Mouse (Mus musculus) heart, embryonic 12.5 days (tissue): ENCODE measurements at regions not wholly inside any gene's neighbourhood (a gene's known extent, or its start where the extent isn't known, plus 50 kb on each side); places are given as distances from the start of the nearest gene placed in this dataset.

ENCODE experiments used
- ATAC-seq: fragments of 200-750 bp; cut with Nextera tagmentation; 2 replicates; pipeline ENCODE4 v1.8.0; 2017; ENCODE audit warnings: moderate TSS enrichment, moderate library complexity; ENCODE audit not compliant: insufficient number of reproducible peaks, low FRiP score
- H3K27ac ChIP-seq: fragments of 300-500 bp; sonication (generic); 2 replicates; pipeline ENCODE4 v1.5.1; 2016; ENCODE audit warnings: mild to moderate bottlenecking, moderate library complexity; ENCODE audit not compliant: poor library complexity, severe bottlenecking
- H3K27me3 ChIP-seq: fragments of 300-500 bp; sonication (generic); replicated peaks from 2 replicates; pipeline ENCODE4 v1.6.1; 2016; ENCODE audit warnings: mild to moderate bottlenecking, moderate library complexity
- H3K36me3 ChIP-seq: fragments of 300-500 bp; sonication (generic); 2 replicates; pipeline ENCODE4 v1.6.1; 2016; ENCODE audit warnings: mild to moderate bottlenecking, moderate library complexity
- H3K4me1 ChIP-seq: fragments of 300-500 bp; sonication (generic); replicated peaks from 2 replicates; pipeline ENCODE4 v1.6.1; 2016; ENCODE audit warnings: mild to moderate bottlenecking
- H3K4me2 ChIP-seq: fragments of 300-500 bp; sonication (generic); 2 replicates; pipeline ENCODE4 v1.6.1; 2016; ENCODE audit warnings: mild to moderate bottlenecking, moderate library complexity
- H3K4me3 ChIP-seq: fragments of 300-500 bp; sonication (generic); 2 replicates; pipeline ENCODE4 v1.5.1; 2016; ENCODE audit warnings: mild to moderate bottlenecking
- H3K9ac ChIP-seq: fragments of 300-500 bp; sonication (generic); 2 replicates; pipeline ENCODE4 v1.6.1; 2016; ENCODE audit warnings: mild to moderate bottlenecking, moderate library complexity
- H3K9me3 ChIP-seq: fragments of 300-500 bp; sonication (generic); replicated peaks from 2 replicates; pipeline ENCODE4 v1.6.1; 2016; ENCODE audit warnings: mild to moderate bottlenecking, moderate library complexity
- WGBS: fragments of 180-500 bp; shearing (Covaris S2); methylation state at CpG from one replicate; pipeline ENCODE4 v1.1.7; 2016; 5-methylcytosine and 5-hydroxymethylcytosine counted together

- Histone ChIP-seq H3K9me3 (no peaks in the 10 kb centered on the region), H3K9ac (no peak overlapping the region), H3K4me2 (no peak overlapping the region), H3K27me3 (no peaks in the 10 kb centered on the region), H3K4me3 (no peak overlapping the region), H3K36me3 (no peaks in the 10 kb centered on the region), H3K27ac (no peak overlapping the region), H3K4me1 (peaks cover 5% of the 10 kb centered on the region)
- 73% methylated on average over 5 of the region's 5 CpGs for WGBS
- ATAC-seq = no peak
These were observed 118.7 kb upstream of the Tsc22d2 start for GRCm38 (mm10) chr3:58295810-58296209.

DNA sequence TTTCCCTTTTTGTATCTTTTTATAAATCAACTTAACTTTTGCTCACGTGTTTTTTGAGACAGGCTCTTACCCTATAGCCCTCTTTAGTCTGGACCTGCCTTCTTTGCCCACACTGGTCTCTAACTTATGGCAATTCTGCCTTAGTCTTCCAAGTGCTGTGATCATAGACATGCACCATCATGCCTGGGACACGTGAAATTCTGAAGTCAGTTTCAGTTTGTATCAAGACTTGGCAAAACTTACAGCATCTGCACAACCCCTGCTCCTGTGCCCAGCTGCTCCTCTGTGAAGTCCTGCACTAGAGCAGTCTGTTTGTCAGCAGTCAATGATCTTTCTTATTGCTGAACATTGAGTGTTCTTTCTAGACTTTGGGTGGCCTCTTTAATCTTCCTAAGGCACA is 114.3 kb upstream of the Tsc22d2 start:
- H3K27ac ChIP-seq = no peak overlapping the region
- H3K27me3 ChIP-seq = no peaks in the 10 kb centered on the region
- H3K9me3 ChIP-seq = no peaks in the 10 kb centered on the region
- ATAC-seq = no peak
- no peak overlapping the region for H3K4me2 ChIP-seq
- no peak overlapping the region for H3K9ac ChIP-seq
- WGBS = 68% methylated on average over 2 of the region's 2 CpGs
- peaks cover 14% of the 10 kb centered on the region; the same call in 1 of the 2 replicates for H3K4me1 ChIP-seq
- H3K4me3 ChIP-seq = no peak overlapping the region
- H3K36me3 ChIP-seq = no peaks in the 10 kb centered on the region

DNA sequence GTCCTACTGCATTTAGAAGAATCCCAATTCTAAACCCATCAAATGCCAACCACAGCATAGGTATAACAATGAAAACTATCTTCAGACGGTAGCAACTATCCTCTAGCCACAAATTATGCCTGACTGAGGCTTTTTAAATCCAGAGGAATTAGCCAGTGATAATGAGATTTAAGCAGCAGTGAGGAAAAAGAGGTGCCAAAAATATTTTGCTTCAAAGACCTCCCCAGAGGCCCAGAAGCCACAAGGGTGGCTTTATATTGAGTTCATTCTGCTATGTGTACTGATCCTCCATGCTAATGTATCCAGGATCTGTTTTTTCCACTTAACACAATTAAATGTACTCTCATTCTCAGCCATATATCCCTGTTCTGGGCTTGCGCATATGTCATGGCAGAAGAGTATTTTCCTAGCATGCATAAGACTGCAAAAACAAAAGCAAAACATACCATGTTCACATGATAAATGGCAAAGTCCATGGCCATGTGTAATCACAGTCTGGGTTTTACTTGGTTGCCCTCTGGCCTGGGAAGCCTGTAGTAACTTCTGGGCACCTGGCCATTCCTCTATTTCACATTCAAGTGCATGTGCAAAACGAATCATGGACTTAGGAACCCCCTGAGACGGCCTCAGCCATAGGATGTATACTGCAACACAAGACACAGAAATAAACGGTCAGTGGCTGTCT is 113.6 kb upstream of the Tsc22d2 start:
- Histone ChIP-seq H3K36me3 (no peaks in the 10 kb centered on the region), H3K4me2 (no peak overlapping the region), H3K4me3 (no peak overlapping the region), H3K27me3 (no peaks in the 10 kb centered on the region), H3K4me1 (peaks cover 14% of the 10 kb centered on the region; the same call in 1 of the 2 replicates), H3K27ac (no peak overlapping the region), H3K9me3 (no peaks in the 10 kb centered on the region), H3K9ac (no peak overlapping the region)
- WGBS = 66% methylated on average over 5 of the region's 5 CpGs
- ATAC-seq = no peak

- H3K4me2 ChIP-seq = no peak overlapping the region
- H3K4me3 ChIP-seq = no peak overlapping the region
- no peaks in the 10 kb centered on the region for H3K36me3 ChIP-seq
- no peaks in the 10 kb centered on the region for H3K27me3 ChIP-seq
- ATAC-seq = no peak
- H3K9ac ChIP-seq = no peak overlapping the region
- no peaks in the 10 kb centered on the region for H3K9me3 ChIP-seq
- 93% methylated on average over 1 of the region's 1 CpGs for WGBS
- no peak overlapping the region for H3K27ac ChIP-seq
- peaks cover 14% of the 10 kb centered on the region; the same call in 1 of the 2 replicates for H3K4me1 ChIP-seq
These were observed 112.2 kb upstream of the Tsc22d2 start for GRCm38 (mm10) chr3:58302322-58302721.

- no peak overlapping the region for H3K4me3 ChIP-seq
- 21% methylated on average over 3 of the region's 3 CpGs for WGBS
- no peak overlapping the region for H3K4me2 ChIP-seq
- no peaks in the 10 kb centered on the region for H3K27me3 ChIP-seq
- no peaks in the 10 kb centered on the region for H3K36me3 ChIP-seq
- peaks cover 14% of the 10 kb centered on the region; the same call in 1 of the 2 replicates for H3K4me1 ChIP-seq
- no peak overlapping the region for H3K27ac ChIP-seq
- H3K9ac ChIP-seq = no peak overlapping the region
- no peak for ATAC-seq
- no peaks in the 10 kb centered on the region for H3K9me3 ChIP-seq
These were observed 110.8 kb upstream of the Tsc22d2 start for GRCm38 (mm10) chr3:58303746-58304145.

GRCm38 (mm10) chr3:58309601-58310000 is 104.9 kb upstream of the Tsc22d2 start:
- Histone ChIP-seq H3K27me3 (no peaks in the 10 kb centered on the region), H3K9ac (no peak overlapping the region), H3K4me3 (no peak overlapping the region), H3K4me1 (peaks cover 36% of the 10 kb centered on the region), H3K4me2 (peak overlapping the region; percentile 18; the same call in 1 of the 2 replicates), H3K27ac (no peak overlapping the region), H3K9me3 (no peaks in the 10 kb centered on the region), H3K36me3 (no peaks in the 10 kb centered on the region)
- 32% methylated on average over 8 of the region's 8 CpGs for WGBS
- ATAC-seq = no peak

DNA sequence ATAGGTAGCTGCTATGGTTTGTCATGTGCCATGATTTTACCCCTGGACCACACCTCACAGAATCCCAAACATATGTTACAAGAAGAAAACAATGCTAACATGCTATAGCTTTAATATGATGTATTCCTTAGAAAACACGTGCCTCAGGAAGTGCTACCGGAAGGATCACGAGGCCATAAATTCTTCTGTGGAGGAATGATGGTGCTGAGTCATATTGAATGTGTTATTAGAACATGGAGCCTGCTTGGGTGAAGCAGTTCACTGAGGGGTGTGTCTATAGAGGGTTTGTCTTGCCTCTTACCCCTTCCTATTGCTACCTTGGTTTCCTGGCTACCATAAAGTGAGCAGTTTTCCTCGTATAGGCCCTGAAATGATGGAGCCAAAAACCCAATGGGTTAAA is 104.1 kb upstream of the Tsc22d2 start:
- Histone ChIP-seq H3K27me3 (no peaks in the 10 kb centered on the region), H3K4me1 (peaks cover 43% of the 10 kb centered on the region), H3K4me3 (no peak overlapping the region), H3K4me2 (no peak overlapping the region), H3K27ac (no peak overlapping the region), H3K9ac (no peak overlapping the region), H3K36me3 (no peaks in the 10 kb centered on the region), H3K9me3 (no peaks in the 10 kb centered on the region)
- 70% methylated on average over 4 of the region's 4 CpGs for whole genome bisulfite sequencing
- ATAC-seq = no peak

- H3K27me3 ChIP-seq = no peaks in the 10 kb centered on the region
- no peak overlapping the region for H3K27ac ChIP-seq
- no peak overlapping the region for H3K9ac ChIP-seq
- WGBS = 80% methylated on average over 5 of the region's 5 CpGs
- H3K4me3 ChIP-seq = no peak overlapping the region
- peaks cover 44% of the 10 kb centered on the region for H3K4me1 ChIP-seq
- no peaks in the 10 kb centered on the region for H3K9me3 ChIP-seq
- no peaks in the 10 kb centered on the region for H3K36me3 ChIP-seq
- ATAC-seq = no peak
- H3K4me2 ChIP-seq = no peak overlapping the region
These were observed 103.3 kb upstream of the Tsc22d2 start for GRCm38 (mm10) chr3:58311104-58311685.

- no peak overlapping the region for H3K27ac ChIP-seq
- 47% methylated on average over 6 of the region's 6 CpGs for WGBS
These were observed 101.9 kb upstream of the Tsc22d2 start for GRCm38 (mm10) chr3:58312623-58313022.

GRCm38 (mm10) chr3:58315236-58315635 is 99.3 kb upstream of the Tsc22d2 start:
- H3K27me3 ChIP-seq = no peaks in the 10 kb centered on the region
- no peak overlapping the region for H3K9ac ChIP-seq
- 56% methylated on average over 6 of the region's 6 CpGs for WGBS
- H3K9me3 ChIP-seq = no peaks in the 10 kb centered on the region
- H3K4me1 ChIP-seq = peaks cover 36% of the 10 kb centered on the region
- H3K4me2 ChIP-seq = no peak overlapping the region
- H3K27ac ChIP-seq = no peak overlapping the region
- no peak overlapping the region for H3K4me3 ChIP-seq
- no peak for ATAC-seq
- no peaks in the 10 kb centered on the region for H3K36me3 ChIP-seq

More at GRCm38 (mm10) chr3:58312623-58313022, 101.9 kb upstream of the Tsc22d2 start:
- Histone ChIP-seq H3K27me3 (no peaks in the 10 kb centered on the region), H3K9me3 (no peaks in the 10 kb centered on the region), H3K36me3 (no peaks in the 10 kb centered on the region), H3K9ac (no peak overlapping the region), H3K4me2 (no peak overlapping the region), H3K4me1 (peaks cover 44% of the 10 kb centered on the region), H3K4me3 (no peak overlapping the region)
- no peak for ATAC-seq

GRCm38 (mm10) chr3:58317240-58317639 is 97.3 kb upstream of the Tsc22d2 start:
- Histone ChIP-seq H3K36me3 (no peaks in the 10 kb centered on the region), H3K4me2 (no peak overlapping the region), H3K27me3 (no peaks in the 10 kb centered on the region), H3K27ac (no peak overlapping the region), H3K4me3 (no peak overlapping the region), H3K9me3 (no peaks in the 10 kb centered on the region), H3K4me1 (peaks cover 22% of the 10 kb centered on the region), H3K9ac (no peak overlapping the region)
- ATAC-seq = no peak
- WGBS = 71% methylated on average over 2 of the region's 2 CpGs

- Histone ChIP-seq H3K36me3 (no peaks in the 10 kb centered on the region), H3K4me3 (no peak overlapping the region), H3K4me2 (no peak overlapping the region), H3K4me1 (peaks cover 9% of the 10 kb centered on the region), H3K9me3 (no peaks in the 10 kb centered on the region), H3K27ac (no peak overlapping the region), H3K9ac (no peak overlapping the region), H3K27me3 (no peaks in the 10 kb centered on the region)
- 83% methylated on average over 2 of the region's 2 CpGs for WGBS
- no peak for ATAC-seq
These were observed 95.8 kb upstream of the Tsc22d2 start for GRCm38 (mm10) chr3:58318756-58319155.
